In the genomic region with DNA sequence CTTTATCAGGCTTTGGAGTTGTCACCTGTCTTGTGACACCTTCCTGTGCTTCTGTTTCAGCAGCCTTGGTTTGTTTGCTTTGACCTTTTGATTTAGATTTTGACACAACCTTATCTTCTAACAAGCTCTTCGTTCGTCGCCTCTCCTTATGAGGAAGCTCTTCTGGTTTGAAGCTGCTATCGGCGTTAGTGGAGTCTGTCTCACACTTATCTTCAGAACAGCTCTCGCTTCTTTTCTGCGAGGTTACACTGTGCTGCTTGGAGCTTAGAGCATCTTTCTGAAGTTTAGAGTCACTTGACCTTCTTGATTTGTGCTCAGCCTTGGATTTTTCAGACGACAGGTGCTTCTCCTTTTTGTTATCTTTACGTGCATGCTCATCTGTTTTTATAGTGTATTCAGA, we compare ENCODE assay signal across 29 mouse cellular contexts. TPM values are rescaled to one million over a fixed set of nuclear protein-coding genes. Genes with fewer than 3 reads are reported as not detected.
DNase-seq lines count a peak whose midpoint lies in the region; ATAC-seq and TF ChIP-seq lines count a peak whose summit lies in the region.
"Had no signal": no experiment of that assay in that cellular context is flagged by ENCODE, and none has a peak within 500 bp of the region (broad histone marks: within the 10 kb centered on the region; RNA-seq: fewer than 3 reads in every experiment).

No protein-coding gene starts in this region.

- 35% methylated on average over 9 of the region's 9 CpGs for WGBS in liver, embryonic 12.5 days (ENCODE audit: insufficient replicate concordance)

- no peaks in the 10 kb centered on the region for H3K27me3 ChIP-seq in liver, embryonic 12.5 days (replicated peaks)
- no peaks in the 10 kb centered on the region for H3K27me3 ChIP-seq in MEL (ENCODE audit: control insufficient read depth in 1 of 2, insufficient read depth in 2 of 2, low read length in 2 of 2)
- no peaks in the 10 kb centered on the region for H3K27me3 ChIP-seq in megakaryocyte, embryonic 14.5 days (replicated peaks)
- H3K27me3 ChIP-seq: embryonic facial prominence, embryonic 13.5 days; embryonic facial prominence, embryonic 15.5 days; forebrain, embryonic 12.5 days; Patski had no signal

- ATAC-seq in liver, embryonic 12.5 days, result no peak
- no peak for ATAC-seq in inflammation-experienced regulatory T-cells, adult 6 months
- ATAC-seq: activated CD4-positive, CD25-positive, alpha-beta regulatory T cell, adult 4 months; forebrain, embryonic 14.5 days; forebrain, embryonic 16.5 days; Patski had no signal

- no peaks in the 10 kb centered on the region for H3K9me3 ChIP-seq in liver, embryonic 12.5 days (replicated peaks)
- H3K9me3 ChIP-seq in MEL (replicated peaks; ENCODE audit: insufficient read depth, low read length), result no peaks in the 10 kb centered on the region
- H3K9me3 ChIP-seq in megakaryocyte, embryonic 14.5 days, result no peaks in the 10 kb centered on the region
- H3K9me3 ChIP-seq: embryonic facial prominence, embryonic 13.5 days; embryonic facial prominence, embryonic 15.5 days; forebrain, embryonic 10.5 days; forebrain, embryonic 12.5 days had no signal

- TF ChIP-seq EP300 in MEL (IDR thresholded peaks at IDR 0.05; ENCODE audit: low read depth in 1 of 2, low read length in 2 of 2), result peak; percentile 40 to 67; a peak in 3 of 4 replicates

- no peak for TF ChIP-seq CTCF in MEL (IDR thresholded peaks at IDR 0.05 in 2 of 3, conservative IDR thresholded peaks at IDR 0.05 in 1 of 3; ENCODE audit: control insufficient read depth in 1 of 3, insufficient read depth in 1 of 3, low read depth in 2 of 3, low read length in 3 of 3, poor library complexity in 1 of 3, severe bottlenecking in 1 of 3)
- TF ChIP-seq CTCF in bone marrow macrophage, adult 2 months (IDR thresholded peaks at IDR 0.05; ENCODE audit: low read depth, low read length), result no peak

- H3K4me1 ChIP-seq in liver, embryonic 12.5 days, result no peaks in the 10 kb centered on the region
- peaks cover 12 to 14% of the 10 kb centered on the region in 2 experiments for H3K4me1 ChIP-seq in MEL (ENCODE audit: control insufficient read depth in 1 of 2, insufficient read depth in 2 of 2, low read length in 2 of 2)
- peaks cover 21% of the 10 kb centered on the region for H3K4me1 ChIP-seq in bone marrow macrophage, adult 2 months (ENCODE audit: control insufficient read depth, insufficient read depth, low read length)
- H3K4me1 ChIP-seq in megakaryocyte, embryonic 14.5 days, result peaks cover 68% of the 10 kb centered on the region
- H3K4me1 ChIP-seq: embryonic facial prominence, embryonic 13.5 days; embryonic facial prominence, embryonic 15.5 days; forebrain, embryonic 10.5 days; forebrain, embryonic 12.5 days had no signal

- H3K4me2 ChIP-seq in liver, embryonic 12.5 days, result no peak overlapping the region
- H3K4me2 ChIP-seq: embryonic facial prominence, embryonic 13.5 days; embryonic facial prominence, embryonic 15.5 days; forebrain, embryonic 12.5 days had no signal

- H3K36me3 ChIP-seq in liver, embryonic 12.5 days, result peaks cover 92% of the 10 kb centered on the region
- H3K36me3 ChIP-seq in MEL (ENCODE audit: control insufficient read depth in 1 of 2, insufficient read depth in 2 of 2, low read length in 2 of 2), result peaks cover 21 to 38% of the 10 kb centered on the region in 2 experiments
- peaks cover 96% of the 10 kb centered on the region for H3K36me3 ChIP-seq in megakaryocyte, embryonic 14.5 days (replicated peaks; ENCODE audit: low read length)

- no peak for TF ChIP-seq RAD21 in MEL (IDR thresholded peaks at IDR 0.05; ENCODE audit: low read depth, low read length)

- peak overlapping the region; percentile 27; the same call in 1 of the 2 replicates for H3K27ac ChIP-seq in liver, embryonic 12.5 days
- H3K27ac ChIP-seq in MEL (ENCODE audit: control insufficient read depth, low read depth, low read length), result peak overlapping the region; percentile 41
- 0 out of 2 replicates have a peak overlapping the region, but pooled peaks have one; percentile 4 for H3K27ac ChIP-seq in bone marrow macrophage, adult 2 months (ENCODE audit: insufficient read depth, low read depth, low read length)
- H3K27ac ChIP-seq: embryonic facial prominence, embryonic 13.5 days; embryonic facial prominence, embryonic 15.5 days; forebrain, embryonic 10.5 days; forebrain, embryonic 12.5 days had no signal

- no peak for TF ChIP-seq POLR2A in MEL (IDR thresholded peaks at IDR 0.05; ENCODE audit: control insufficient read depth in 1 of 2, insufficient read depth in 1 of 2, low read depth in 1 of 2, low read length in 2 of 2, poor library complexity in 1 of 2)
- no peak for TF ChIP-seq POLR2A in bone marrow macrophage, adult 2 months (IDR thresholded peaks at IDR 0.05; ENCODE audit: borderline replicate concordance, low read depth, low read length)

- no peaks in the 10 kb centered on the region for H3K79me2 ChIP-seq in MEL (ENCODE audit: control insufficient read depth, insufficient read depth, low read length, poor library complexity)

- no peak for DNase-seq in liver
- peak; percentile 72 for DNase-seq in MEL (ENCODE audit: low read depth, low spot score)
- no peak for DNase-seq in embryo, embryonic 10 days (ENCODE audit: low spot score)
- DNase-seq in cerebellum, adult 11 months, result no peak
- DNase-seq: adrenal gland, adult 8-10 months; adrenal gland, postnatal 14 days; adrenal gland, postnatal 36 days; cerebellum, adult 11-12 months; cerebellum, adult 2 months; cerebellum, adult 9-10 months; cerebellum, postnatal 10 days; cerebellum, postnatal 25 days; embryo, embryonic 11 days had no signal

- H3K4me3 ChIP-seq in liver, embryonic 12.5 days, result no peak overlapping the region
- H3K4me3 ChIP-seq in MEL (ENCODE audit: control insufficient read depth in 1 of 2, insufficient read depth in 1 of 2, low read depth in 2 of 2, low read length in 2 of 2), result no peak overlapping the region
- H3K4me3 ChIP-seq in bone marrow macrophage, adult 2 months (ENCODE audit: insufficient read depth, low read length), result no peak overlapping the region
- peak overlapping the region; percentile 56 for H3K4me3 ChIP-seq in megakaryocyte, embryonic 14.5 days (replicated peaks)
- H3K4me3 ChIP-seq: embryonic facial prominence, embryonic 13.5 days; embryonic facial prominence, embryonic 15.5 days; erythroblast, embryonic 14.5 days; forebrain, embryonic 10.5 days; forebrain, embryonic 12.5 days had no signal

- H3K9ac ChIP-seq in liver, embryonic 12.5 days, result no peak overlapping the region
- no peak overlapping the region for H3K9ac ChIP-seq in MEL (ENCODE audit: control insufficient read depth, low read depth, low read length, poor library complexity, severe bottlenecking)
- H3K9ac ChIP-seq: embryonic facial prominence, embryonic 13.5 days; embryonic facial prominence, embryonic 15.5 days; forebrain, embryonic 12.5 days had no signal

TF ChIP-seq in MEL, 35 proteins besides CTCF, POLR2A, EP300 and RAD21:
- TF ChIP-seq GATA1 (IDR thresholded peaks at IDR 0.05; ENCODE audit: low read depth, low read length) (peak; percentile 68; the same call in 1 of the 2 replicates), SMC3 (IDR thresholded peaks at IDR 0.05; ENCODE audit: low read depth, low read length) (no peak), TAL1 (IDR thresholded peaks at IDR 0.05; ENCODE audit: low read length) (peak; percentile 22; the same call in 1 of the 2 replicates), ETS1 (IDR thresholded peaks at IDR 0.05; ENCODE audit: low read depth, low read length) (peak; percentile 42), BHLHE40 (IDR thresholded peaks at IDR 0.05; ENCODE audit: borderline replicate concordance, low read depth, low read length) (peak; percentile 9; the same call in 1 of the 2 replicates), MYC (IDR thresholded peaks at IDR 0.05; ENCODE audit: low read depth, low read length) (0 out of 2 replicates have a peak, but pooled peaks have one; percentile 21), MAFK (IDR thresholded peaks at IDR 0.05; ENCODE audit: borderline replicate concordance, low read depth, low read length) (no peak), ELF1 (IDR thresholded peaks at IDR 0.05; ENCODE audit: low read depth, low read length) (no peak), CHD2 (IDR thresholded peaks at IDR 0.05; ENCODE audit: low read length) (no peak), RCOR1 (IDR thresholded peaks at IDR 0.05; ENCODE audit: low read depth, low read length) (peak; percentile 78), TCF12 (IDR thresholded peaks at IDR 0.05; ENCODE audit: low read depth, low read length) (0 out of 2 replicates have a peak, but pooled peaks have one; percentile 41), MEF2A (IDR thresholded peaks at IDR 0.05; ENCODE audit: extremely low read depth, insufficient replicate concordance, low read depth, low read length, poor library complexity, severe bottlenecking) (no peak), SIN3A (IDR thresholded peaks at IDR 0.05; ENCODE audit: low read length) (peak; percentile 11; the same call in 1 of the 2 replicates), POLR2AphosphoS2 (IDR thresholded peaks at IDR 0.05; ENCODE audit: low read length) (no peak), USF1 (IDR thresholded peaks at IDR 0.05; ENCODE audit: low read depth, low read length) (no peak), ZNF384 (IDR thresholded peaks at IDR 0.05; ENCODE audit: low read depth, low read length) (0 out of 2 replicates have a peak, but pooled peaks have one; percentile 11), MAX (IDR thresholded peaks at IDR 0.05; ENCODE audit: low read length) (peak; percentile 40; the same call in 1 of the 2 replicates)

RNA-seq across cellular contexts. Expression of a gene that starts 23.0 kb away (rescaled TPM):
- polyA plus RNA-seq in liver, embryonic 12.5 days (2016; fragmentation: Nextera tagmentation; extraction: Ambion mirVana), result 15.6 and 16.5 TPM in 2 replicates
- 20.7 and 23.8 TPM in 2 replicates for total RNA-seq in MEL (2012; rRNA removed)
- polyA plus RNA-seq in MEL (2012; ENCODE audit: insufficient read depth in 1 of 2, insufficient read length in 2 of 2, low read depth in 1 of 2, low replicate concordance in 2 of 2, missing spikeins in 1 of 2), result 100 to 1,000 TPM in 1 of 2 experiments, 10 to 100 TPM in 1; 23.8 to 472 TPM
- 21.9 and 25.0 TPM in 2 replicates for polyA plus RNA-seq in bone marrow macrophage, adult 2 months (2012; ENCODE audit: insufficient read depth, insufficient read length, missing spikeins)
- polyA plus RNA-seq in megakaryocyte, embryonic 14.5 days (2012; ENCODE audit: insufficient read depth, low replicate concordance), result 9.8 and 18.4 TPM in 2 replicates
- 10 to 100 TPM; 32.6 to 41.4 (median 38.2) TPM for polyA plus RNA-seq in inflammation-experienced regulatory T-cells, adult 6 months (2017; shearing (Covaris generic))

RNA-seq across cellular contexts. Expression of a gene that starts 56.9 kb away (rescaled TPM):
- 0.07 and 0.43 TPM in 2 replicates for polyA plus RNA-seq in liver, embryonic 12.5 days (2016; fragmentation: Nextera tagmentation; extraction: Ambion mirVana)
- total RNA-seq in MEL (2012; rRNA removed), result not detected in 2 replicates
- polyA plus RNA-seq in MEL (2012; ENCODE audit: insufficient read depth in 1 of 2, insufficient read length in 2 of 2, low read depth in 1 of 2, low replicate concordance in 2 of 2, missing spikeins in 1 of 2), result not detected
- polyA plus RNA-seq in bone marrow macrophage, adult 2 months (2012; ENCODE audit: insufficient read depth, insufficient read length, missing spikeins), result not detected in 2 replicates
- polyA plus RNA-seq in megakaryocyte, embryonic 14.5 days (2012; ENCODE audit: insufficient read depth, low replicate concordance), result not detected in 2 replicates
- polyA plus RNA-seq in inflammation-experienced regulatory T-cells, adult 6 months (2017; shearing (Covaris generic)), result not detected
- total RNA-seq: adrenal gland, adult 8-10 months; adrenal gland, postnatal 14 days; adrenal gland, postnatal 36 days had no signal
- polyA plus RNA-seq: activated CD4-positive, CD25-positive, alpha-beta regulatory T cell, adult 4 months; brain, embryonic 14.5 days; cerebellum, adult 2 months; cortical plate, adult 2 months; erythroblast, embryonic 14.5 days; forebrain, embryonic 10.5 days; forebrain, embryonic 12.5 days; forebrain, embryonic 14.5 days; forebrain, embryonic 16.5 days; frontal cortex, adult 2 months had no signal
